Mouse (Mus musculus) thymus, postnatal 4 days (tissue): ENCODE results near the gene Alpl.

ENCODE experiments used
- DNase-seq: peaks from one replicate; pipeline ENCODE4 v3.0.0; 2021

The Alpl gene

GRCm38 (mm10) chr4:137732962-137733361, 63.2 kb downstream of the Alpl start:
- DNase-seq = no peak

GRCm38 (mm10) chr4:137732361-137732760, 63.8 kb downstream of the Alpl start:
- no peak for DNase-seq

GRCm38 (mm10) chr4:137731891-137732290, 64.3 kb downstream of the Alpl start:
- DNase-seq = no peak

GRCm38 (mm10) chr4:137730757-137731156, 65.4 kb downstream of the Alpl start:
- DNase-seq = no peak

GRCm38 (mm10) chr4:137730134-137730533, 66.0 kb downstream of the Alpl start:
- DNase-seq = peak; percentile 85

- DNase-seq = peak; percentile 33
Measured at GRCm38 (mm10) chr4:137729155-137729855, 66.9 kb downstream of the Alpl start.

GRCm38 (mm10) chr4:137728399-137729154, 67.6 kb downstream of the Alpl start:
- DNase-seq = peak; percentile 51

GRCm38 (mm10) chr4:137727506-137728187, 68.5 kb downstream of the Alpl start:
- DNase-seq = peak; percentile 61

GRCm38 (mm10) chr4:137726739-137727505, 69.3 kb downstream of the Alpl start:
- no peak for DNase-seq

GRCm38 (mm10) chr4:137725541-137726145, 70.5 kb downstream of the Alpl start:
- DNase-seq = peak; percentile 39

- peak; percentile 86 for DNase-seq
Measured at GRCm38 (mm10) chr4:137724766-137725165, 71.4 kb downstream of the Alpl start.

- no peak for DNase-seq
Measured at GRCm38 (mm10) chr4:137724212-137724611, 72.0 kb downstream of the Alpl start.

- DNase-seq = peak; percentile 36
Measured at GRCm38 (mm10) chr4:137723527-137723926, 72.7 kb downstream of the Alpl start.

- DNase-seq = peak; percentile 87
Measured at GRCm38 (mm10) chr4:137722692-137723427, 73.3 kb downstream of the Alpl start.

- DNase-seq = no peak
Measured at GRCm38 (mm10) chr4:137722230-137722629, 74.0 kb downstream of the Alpl start.

GRCm38 (mm10) chr4:137721563-137721962, 74.6 kb downstream of the Alpl start:
- no peak for DNase-seq

- DNase-seq = no peak
Measured at GRCm38 (mm10) chr4:137719378-137720077, 76.7 kb downstream of the Alpl start.

- DNase-seq = no peak
Measured at GRCm38 (mm10) chr4:137717671-137718070, 78.5 kb downstream of the Alpl start.

- DNase-seq = no peak
Measured at GRCm38 (mm10) chr4:137717005-137717404, 79.2 kb downstream of the Alpl start.

GRCm38 (mm10) chr4:137714020-137714624, 82.1 kb downstream of the Alpl start:
- peak; percentile 55 for DNase-seq

GRCm38 (mm10) chr4:137712963-137713362, 83.2 kb downstream of the Alpl start:
- DNase-seq = no peak
